Comparison of ENCODE assay signal across 19 mouse cellular contexts in the genomic region with DNA sequence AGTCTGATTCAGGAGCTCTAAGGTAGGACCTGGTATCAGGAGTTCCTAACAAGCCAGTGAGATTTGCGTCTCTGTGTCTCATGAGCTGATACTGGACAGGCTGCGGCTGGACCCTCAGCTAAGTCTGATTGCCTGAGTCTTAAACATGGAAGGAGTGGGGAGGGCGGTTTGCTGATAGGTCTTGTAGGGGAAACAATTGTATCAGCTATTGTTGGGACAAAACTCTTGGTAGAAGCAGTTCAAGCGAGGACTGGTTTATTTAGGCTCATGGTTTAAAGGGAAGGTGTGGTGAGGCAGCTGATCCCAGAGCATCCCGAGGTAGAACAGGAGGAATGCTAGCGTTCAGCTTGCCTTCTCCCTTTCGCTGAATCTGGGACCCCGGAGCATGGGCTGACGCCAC.
"Had no signal": no experiment of that assay in that cellular context is flagged by ENCODE, and none has a peak within 500 bp of the region (broad histone marks: within the 10 kb centered on the region; RNA-seq: fewer than 3 reads in every experiment).

No protein-coding gene starts in this region.

- H3K9ac ChIP-seq: lung, embryonic 14.5 days; midbrain, embryonic 12.5 days; neural tube, embryonic 13.5 days; neural tube, embryonic 15.5 days had no signal

- H3K4me3 ChIP-seq: midbrain, embryonic 10.5 days; midbrain, embryonic 12.5 days; myocyte; neural tube, embryonic 13.5 days; neural tube, embryonic 15.5 days had no signal

- H3K9me3 ChIP-seq: neural tube, embryonic 13.5 days; neural tube, embryonic 15.5 days had no signal

- DNase-seq: lung, adult 18-20 months; lung, embryonic 14.5 days; lung, postnatal 10 days; lung, postnatal 4 days; midbrain, embryonic 14.5 days; retina, postnatal 1 day; right cerebral cortex, adult 18-20 months; right cerebral cortex, postnatal 25 days; right cerebral cortex, postnatal 4 days; spleen, adult 18-20 months; thymus, adult 18-20 months; thymus, postnatal 14 days; thymus, postnatal 36 days had no signal

- ATAC-seq: midbrain, embryonic 16.5 days had no signal

- H3K4me2 ChIP-seq: lung, embryonic 14.5 days; midbrain, embryonic 12.5 days; neural tube, embryonic 13.5 days; neural tube, embryonic 15.5 days had no signal

- H3K27ac ChIP-seq: midbrain, embryonic 10.5 days; midbrain, embryonic 12.5 days; neural tube, embryonic 13.5 days; neural tube, embryonic 15.5 days had no signal

- H3K4me1 ChIP-seq: midbrain, embryonic 10.5 days; midbrain, embryonic 12.5 days; neural tube, embryonic 15.5 days had no signal

- H3K27me3 ChIP-seq: midbrain, embryonic 12.5 days; neural tube, embryonic 13.5 days; neural tube, embryonic 15.5 days had no signal
